Mouse (Mus musculus): ENCODE data around the gene Prrg4. TPM values are rescaled to one million over a fixed set of nuclear protein-coding genes. Genes with fewer than 3 reads are reported as not detected.
"Not testable (repeated sequence)": the region's sequence is repeated elsewhere in the genome, so short reads cannot be mapped to it uniquely, and the experiment has no call there.

Prrg4 gene
- 1.8 and 1.9 TPM in 2 replicates for polyA plus RNA-seq (2016; fragmentation: Nextera tagmentation; extraction: Ambion mirVana)

- H3K9me3 ChIP-seq, result no peaks in the 10 kb centered on the region
- ATAC-seq (ENCODE audit: insufficient number of reproducible peaks, insufficient read depth, low FRiP score, low TSS enrichment), result peak; percentile 36; the same call in 1 of the 2 replicates
- peak within 1 kb of the TSS; percentile 95 for H3K4me2 ChIP-seq (replicated peaks)
- no peak within 1 kb of the TSS for H3K27ac ChIP-seq
- H3K36me3 ChIP-seq, result no peaks in the 10 kb centered on the region
- H3K27me3 ChIP-seq, result 0 out of 2 replicates have a peak, but pooled peaks cover 10% of the 10 kb centered on the region
- H3K4me3 ChIP-seq, result peak within 1 kb of the TSS; percentile 51
- H3K4me1 ChIP-seq, result peaks cover 18% of the 10 kb centered on the region
- under 1% methylated on average over 62 of the region's 62 CpGs for WGBS
- H3K9ac ChIP-seq, result peak within 1 kb of the TSS; percentile 62
These were observed at the start of gene Prrg4 for GRCm38 (mm10) chr2:104849276-104849990. TSS of gene Prrg4 (minus strand) at chr2:104849876.

DNA sequence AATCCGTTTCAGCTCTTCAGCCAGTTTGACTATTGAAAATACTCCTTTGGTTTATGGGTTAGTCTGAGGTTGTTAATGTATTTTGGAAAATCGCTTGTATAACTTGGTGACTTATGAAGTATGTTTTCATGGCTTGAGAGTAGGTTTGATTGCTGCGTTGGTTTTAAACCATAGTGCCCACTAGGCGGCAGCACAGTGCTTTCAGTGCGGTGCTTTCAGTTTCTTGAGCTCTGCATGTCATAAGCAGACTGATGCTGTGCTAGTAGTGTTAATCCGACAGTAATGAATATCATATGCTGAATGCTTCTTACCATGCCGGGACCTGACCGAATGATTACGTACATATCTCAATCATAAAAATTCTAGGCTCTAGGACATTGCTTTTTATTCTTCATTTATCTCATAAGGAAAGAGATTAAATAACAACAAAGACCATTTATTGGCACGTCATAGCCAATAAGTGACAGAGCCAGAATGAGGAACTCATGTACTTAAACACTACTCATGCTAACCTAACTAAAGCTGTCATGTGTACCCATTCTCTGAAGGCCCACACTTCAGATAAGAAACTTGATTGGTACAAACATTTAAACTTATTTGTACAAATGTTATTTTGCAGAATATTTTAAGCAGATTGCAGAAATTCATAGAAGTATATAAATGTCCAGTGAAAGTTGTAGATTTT is 38.3 kb upstream of the Prrg4 start:
- Histone ChIP-seq H3K27me3 (no peaks in the 10 kb centered on the region), H3K9ac (no peak overlapping the region), H3K4me2 (replicated peaks) (no peak overlapping the region), H3K4me3 (no peak overlapping the region), H3K27ac (no peak overlapping the region), H3K36me3 (no peaks in the 10 kb centered on the region), H3K9me3 (no peaks in the 10 kb centered on the region), H3K4me1 (no peaks in the 10 kb centered on the region)
- ATAC-seq (ENCODE audit: insufficient number of reproducible peaks, insufficient read depth, low FRiP score, low TSS enrichment), result no peak
- 19% methylated on average over 10 of the region's 10 CpGs for WGBS

- not testable (repeated sequence) for H3K4me3 ChIP-seq; ATAC-seq (ENCODE audit: insufficient number of reproducible peaks, insufficient read depth, low FRiP score, low TSS enrichment); H3K4me2 ChIP-seq (replicated peaks); H3K9me3 ChIP-seq; H3K4me1 ChIP-seq; H3K27me3 ChIP-seq; H3K9ac ChIP-seq; H3K36me3 ChIP-seq; H3K27ac ChIP-seq
- 54% methylated on average over 2 of the region's 2 CpGs for WGBS
These were observed 37.7 kb upstream of the Prrg4 start for GRCm38 (mm10) chr2:104887331-104887730.

GRCm38 (mm10) chr2:104886109-104886508 is 36.4 kb upstream of the Prrg4 start:
- no peak overlapping the region for H3K4me3 ChIP-seq
- no peaks in the 10 kb centered on the region for H3K9me3 ChIP-seq
- no peak overlapping the region for H3K27ac ChIP-seq
- 92% methylated on average over 18 of the region's 18 CpGs for WGBS
- H3K27me3 ChIP-seq, result no peaks in the 10 kb centered on the region
- no peaks in the 10 kb centered on the region for H3K36me3 ChIP-seq
- no peaks in the 10 kb centered on the region for H3K4me1 ChIP-seq
- H3K4me2 ChIP-seq (replicated peaks), result no peak overlapping the region
- H3K9ac ChIP-seq, result no peak overlapping the region
- ATAC-seq (ENCODE audit: insufficient number of reproducible peaks, insufficient read depth, low FRiP score, low TSS enrichment), result no peak

GRCm38 (mm10) chr2:104878794-104879193 is 29.1 kb upstream of the Prrg4 start:
- 78% methylated on average over 8 of the region's 8 CpGs for WGBS
- Histone ChIP-seq H3K27ac (no peak overlapping the region), H3K9ac (no peak overlapping the region), H3K4me3 (no peak overlapping the region), H3K9me3 (no peaks in the 10 kb centered on the region), H3K27me3 (no peaks in the 10 kb centered on the region), H3K4me1 (no peaks in the 10 kb centered on the region), H3K4me2 (replicated peaks) (no peak overlapping the region), H3K36me3 (no peaks in the 10 kb centered on the region)
- no peak for ATAC-seq (ENCODE audit: insufficient number of reproducible peaks, insufficient read depth, low FRiP score, low TSS enrichment)

GRCm38 (mm10) chr2:104869101-104869500 is 19.4 kb upstream of the Prrg4 start:
- no peaks in the 10 kb centered on the region for H3K9me3 ChIP-seq
- no peak overlapping the region for H3K9ac ChIP-seq
- H3K27me3 ChIP-seq, result no peaks in the 10 kb centered on the region
- no peak overlapping the region for H3K4me3 ChIP-seq
- H3K4me1 ChIP-seq, result no peaks in the 10 kb centered on the region
- H3K36me3 ChIP-seq, result no peaks in the 10 kb centered on the region
- no peak overlapping the region for H3K4me2 ChIP-seq (replicated peaks)
- no peak overlapping the region for H3K27ac ChIP-seq
- no peak for ATAC-seq (ENCODE audit: insufficient number of reproducible peaks, insufficient read depth, low FRiP score, low TSS enrichment)
- WGBS, result 87% methylated on average over 3 of the region's 3 CpGs

- H3K4me3 ChIP-seq, result no peak within 1 kb of the TSS
- 93% methylated on average over 13 of the region's 13 CpGs for WGBS
- no peak within 1 kb of the TSS for H3K27ac ChIP-seq
- no peak for ATAC-seq (ENCODE audit: insufficient number of reproducible peaks, insufficient read depth, low FRiP score, low TSS enrichment)
- H3K9me3 ChIP-seq, result no peaks in the 10 kb centered on the region
- H3K4me1 ChIP-seq, result no peaks in the 10 kb centered on the region
- no peaks in the 10 kb centered on the region for H3K27me3 ChIP-seq
- H3K9ac ChIP-seq, result no peak within 1 kb of the TSS
- no peak within 1 kb of the TSS for H3K4me2 ChIP-seq (replicated peaks)
- no peaks in the 10 kb centered on the region for H3K36me3 ChIP-seq
These were observed 17.7 kb upstream of the Prrg4 start, which contains the start of gene Ccdc73 for GRCm38 (mm10) chr2:104867282-104867855. TSS of gene Ccdc73 (plus strand) at chr2:104867805.

- Histone ChIP-seq H3K4me3 (no peak overlapping the region), H3K4me2 (replicated peaks) (no peak overlapping the region), H3K36me3 (no peaks in the 10 kb centered on the region), H3K27ac (no peak overlapping the region), H3K9me3 (no peaks in the 10 kb centered on the region), H3K4me1 (no peaks in the 10 kb centered on the region), H3K27me3 (no peaks in the 10 kb centered on the region), H3K9ac (no peak overlapping the region)
- WGBS, result 88% methylated on average over 4 of the region's 4 CpGs
- no peak for ATAC-seq (ENCODE audit: insufficient number of reproducible peaks, insufficient read depth, low FRiP score, low TSS enrichment)
These were observed 14.6 kb upstream of the Prrg4 start for GRCm38 (mm10) chr2:104864176-104864860.

DNA sequence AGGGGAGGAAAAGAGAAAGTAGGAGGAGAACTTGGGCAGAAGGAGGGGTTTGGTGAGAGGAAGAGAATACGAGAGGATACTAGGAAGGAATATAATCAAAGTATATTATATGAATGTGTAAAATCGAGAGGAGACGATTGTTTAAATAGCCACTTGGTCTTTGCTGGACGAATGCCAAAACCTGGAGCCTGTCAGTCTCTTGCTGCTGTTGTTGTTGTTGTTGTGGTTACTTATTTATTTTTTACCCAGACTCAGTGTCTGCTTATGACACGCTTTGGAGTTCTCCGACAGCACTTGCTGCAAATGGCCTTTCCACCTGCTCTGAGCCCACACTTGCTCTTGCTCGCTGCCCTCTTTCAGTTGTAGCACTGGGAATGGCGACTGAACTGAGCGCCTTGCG is 10.8 kb upstream of the Prrg4 start:
- no peak overlapping the region for H3K9ac ChIP-seq
- WGBS, result 82% methylated on average over 10 of the region's 10 CpGs
- H3K9me3 ChIP-seq, result no peaks in the 10 kb centered on the region
- no peaks in the 10 kb centered on the region for H3K27me3 ChIP-seq
- no peak overlapping the region for H3K4me3 ChIP-seq
- no peak overlapping the region for H3K27ac ChIP-seq
- H3K4me1 ChIP-seq, result no peaks in the 10 kb centered on the region
- no peaks in the 10 kb centered on the region for H3K36me3 ChIP-seq
- no peak overlapping the region for H3K4me2 ChIP-seq (replicated peaks)
- ATAC-seq (ENCODE audit: insufficient number of reproducible peaks, insufficient read depth, low FRiP score, low TSS enrichment), result no peak

GRCm38 (mm10) chr2:104859060-104859459 is 9.4 kb upstream of the Prrg4 start:
- Histone ChIP-seq H3K4me3 (no peak overlapping the region), H3K4me2 (replicated peaks) (no peak overlapping the region), H3K9me3 (no peaks in the 10 kb centered on the region), H3K9ac (no peak overlapping the region), H3K27me3 (no peaks in the 10 kb centered on the region), H3K36me3 (no peaks in the 10 kb centered on the region), H3K4me1 (no peaks in the 10 kb centered on the region), H3K27ac (no peak overlapping the region)
- ATAC-seq (ENCODE audit: insufficient number of reproducible peaks, insufficient read depth, low FRiP score, low TSS enrichment), result no peak
- WGBS, result 74% methylated on average over 5 of the region's 5 CpGs

DNA sequence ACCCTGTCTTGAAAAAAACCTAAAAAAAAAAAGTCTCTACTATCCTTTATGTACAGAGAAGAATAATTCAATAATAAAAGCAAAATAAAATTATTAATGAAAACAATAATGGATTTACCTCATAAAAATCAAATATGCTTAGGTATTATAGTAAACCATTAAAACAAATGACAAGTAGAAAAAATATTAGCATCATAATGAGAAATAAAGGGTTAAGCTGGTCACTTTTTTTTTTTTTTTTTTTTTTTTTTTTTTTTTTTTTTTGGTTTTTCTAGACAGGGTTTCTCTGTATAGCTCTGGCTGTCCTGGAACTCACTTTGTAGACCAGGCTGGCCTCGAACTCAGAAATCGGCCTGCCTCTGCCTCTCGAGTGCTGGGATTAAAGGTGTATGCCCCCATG is 8.4 kb upstream of the Prrg4 start:
- not testable (repeated sequence) for H3K27ac ChIP-seq; H3K4me2 ChIP-seq (replicated peaks); H3K9me3 ChIP-seq; H3K4me1 ChIP-seq; H3K36me3 ChIP-seq; H3K27me3 ChIP-seq; H3K9ac ChIP-seq; H3K4me3 ChIP-seq; ATAC-seq (ENCODE audit: insufficient number of reproducible peaks, insufficient read depth, low FRiP score, low TSS enrichment)
- 93% methylated on average over 3 of the region's 3 CpGs for WGBS

Measured in embryonic facial prominence, embryonic 12.5 days (tissue).